Comparison of ENCODE assay signal across 20 mouse cellular contexts in the genomic region with DNA sequence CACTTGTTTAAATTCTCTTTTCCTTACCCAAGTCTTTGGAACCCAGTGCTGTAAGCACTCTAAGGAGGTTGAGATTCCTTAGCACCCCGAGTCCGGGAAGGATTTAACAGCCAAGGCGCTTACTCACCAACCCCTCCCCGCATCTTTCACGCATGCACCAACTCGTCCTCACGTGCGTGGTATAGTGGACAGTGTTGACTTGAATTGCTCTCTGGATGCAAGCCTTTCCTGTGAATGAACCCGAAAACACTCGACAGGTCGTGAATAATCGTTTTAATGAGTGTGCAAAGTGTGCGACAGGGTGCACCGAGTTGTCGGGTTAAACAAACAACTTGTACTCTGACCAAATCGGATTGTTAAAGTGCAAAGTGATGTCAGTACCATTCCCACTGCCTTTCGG. TPM values are rescaled to one million over a fixed set of nuclear protein-coding genes. Genes with fewer than 3 reads are reported as not detected.
DNase-seq lines count a peak whose midpoint lies in the region; ATAC-seq lines count a peak whose summit lies in the region.
"Had no signal": no experiment of that assay in that cellular context is flagged by ENCODE, and none has a peak within 500 bp of the region (broad histone marks: within the 10 kb centered on the region; RNA-seq: fewer than 3 reads in every experiment).

No protein-coding gene starts in this region.

- no peaks in the 10 kb centered on the region for H3K36me3 ChIP-seq in hindbrain, embryonic 10.5 days
- no peaks in the 10 kb centered on the region for H3K36me3 ChIP-seq in hindbrain, embryonic 14.5 days (replicated peaks; ENCODE audit: control insufficient read depth, insufficient read depth)
- H3K36me3 ChIP-seq in midbrain, embryonic 10.5 days, result no peaks in the 10 kb centered on the region
- H3K36me3 ChIP-seq in midbrain, embryonic 15.5 days (replicated peaks), result no peaks in the 10 kb centered on the region
- H3K36me3 ChIP-seq in embryonic facial prominence, embryonic 10.5 days (replicated peaks), result no peaks in the 10 kb centered on the region
- no peaks in the 10 kb centered on the region for H3K36me3 ChIP-seq in neural tube, embryonic 11.5 days (ENCODE audit: control insufficient read depth, insufficient read depth, low read length)
- H3K36me3 ChIP-seq: embryonic facial prominence, embryonic 13.5 days; limb, embryonic 12.5 days had no signal

- no peak overlapping the region for H3K4me2 ChIP-seq in hindbrain, embryonic 14.5 days (replicated peaks)
- no peak overlapping the region for H3K4me2 ChIP-seq in midbrain, embryonic 15.5 days
- no peak overlapping the region for H3K4me2 ChIP-seq in neural tube, embryonic 11.5 days (ENCODE audit: low read depth)
- H3K4me2 ChIP-seq: embryonic facial prominence, embryonic 13.5 days; heart, embryonic 11.5 days; limb, embryonic 12.5 days had no signal

- peaks cover 100% of the 10 kb centered on the region for H3K27me3 ChIP-seq in hindbrain, embryonic 10.5 days (ENCODE audit: insufficient read depth, poor library complexity, severe bottlenecking)
- peaks cover 89% of the 10 kb centered on the region for H3K27me3 ChIP-seq in hindbrain, embryonic 14.5 days (ENCODE audit: control insufficient read depth, insufficient read depth, low read length)
- H3K27me3 ChIP-seq in midbrain, embryonic 10.5 days (ENCODE audit: low read depth, poor library complexity, severe bottlenecking), result peaks cover 100% of the 10 kb centered on the region
- peaks cover 75% of the 10 kb centered on the region for H3K27me3 ChIP-seq in midbrain, embryonic 15.5 days (replicated peaks)
- peaks cover 100% of the 10 kb centered on the region for H3K27me3 ChIP-seq in embryonic facial prominence, embryonic 10.5 days (replicated peaks; ENCODE audit: low read depth, poor library complexity, severe bottlenecking)
- peaks cover 83% of the 10 kb centered on the region for H3K27me3 ChIP-seq in neural tube, embryonic 11.5 days (ENCODE audit: control insufficient read depth, insufficient read depth, low read length)
- H3K27me3 ChIP-seq: CH12.LX had no signal

- peak; percentile 35 for DNase-seq in hindbrain, embryonic 10.5 days (ENCODE audit: low spot score)
- no peak for DNase-seq in hindbrain, embryonic 14.5 days (ENCODE audit: low spot score)
- peak; percentile 47 for DNase-seq in midbrain, embryonic 10.5 days (ENCODE audit: low spot score)
- peak; percentile 49 for DNase-seq in embryonic facial prominence, embryonic 10.5 days (ENCODE audit: low spot score)
- peak; percentile 45 for DNase-seq in neural tube, embryonic 11.5 days (ENCODE audit: low spot score)
- DNase-seq in urinary bladder, postnatal 4 days (ENCODE audit: low spot score in 2 of 2), result no peak
- no peak for DNase-seq in kidney, postnatal 25 days
- DNase-seq: cerebellum, adult 2 months; gastrocnemius, postnatal 36 days; kidney, postnatal 14 days had no signal

- no peak overlapping the region for H3K9ac ChIP-seq in hindbrain, embryonic 14.5 days
- H3K9ac ChIP-seq in midbrain, embryonic 15.5 days, result no peak overlapping the region
- H3K9ac ChIP-seq in neural tube, embryonic 11.5 days (ENCODE audit: low read length), result no peak overlapping the region
- H3K9ac ChIP-seq: embryonic facial prominence, embryonic 13.5 days; limb, embryonic 12.5 days had no signal

- H3K27ac ChIP-seq in hindbrain, embryonic 10.5 days, result no peak overlapping the region
- no peak overlapping the region for H3K27ac ChIP-seq in hindbrain, embryonic 14.5 days
- no peak overlapping the region for H3K27ac ChIP-seq in midbrain, embryonic 10.5 days (replicated peaks)
- H3K27ac ChIP-seq in midbrain, embryonic 15.5 days, result no peak overlapping the region
- no peak overlapping the region; the same call in 1 of the 2 replicates for H3K27ac ChIP-seq in embryonic facial prominence, embryonic 10.5 days (replicated peaks)
- no peak overlapping the region for H3K27ac ChIP-seq in neural tube, embryonic 11.5 days (ENCODE audit: low read depth, low read length)
- H3K27ac ChIP-seq: embryonic facial prominence, embryonic 13.5 days; limb, embryonic 12.5 days had no signal

- H3K4me1 ChIP-seq in hindbrain, embryonic 10.5 days (replicated peaks), result peaks cover 6% of the 10 kb centered on the region; the same call in 1 of the 2 replicates
- no peaks in the 10 kb centered on the region for H3K4me1 ChIP-seq in hindbrain, embryonic 14.5 days (replicated peaks; ENCODE audit: control insufficient read depth, insufficient read depth, low read length)
- H3K4me1 ChIP-seq in midbrain, embryonic 10.5 days, result 0 out of 2 replicates have a peak, but pooled peaks cover 2% of the 10 kb centered on the region
- peaks cover 9% of the 10 kb centered on the region; the same call in 1 of the 2 replicates for H3K4me1 ChIP-seq in midbrain, embryonic 15.5 days
- no peaks in the 10 kb centered on the region for H3K4me1 ChIP-seq in embryonic facial prominence, embryonic 10.5 days
- no peaks in the 10 kb centered on the region for H3K4me1 ChIP-seq in neural tube, embryonic 11.5 days (ENCODE audit: control insufficient read depth, insufficient read depth, low read length)

- ATAC-seq in hindbrain, embryonic 14.5 days (ENCODE audit: low FRiP score), result no peak
- ATAC-seq in midbrain, embryonic 15.5 days (replicated peaks), result no peak
- no peak for ATAC-seq in neural tube, embryonic 11.5 days (ENCODE audit: insufficient read depth, low FRiP score, low TSS enrichment)
- ATAC-seq: intestine, embryonic 16.5 days; Patski had no signal

- H3K4me3 ChIP-seq in hindbrain, embryonic 10.5 days, result no peak overlapping the region
- H3K4me3 ChIP-seq in hindbrain, embryonic 14.5 days (replicated peaks; ENCODE audit: low read length), result no peak overlapping the region
- no peak overlapping the region for H3K4me3 ChIP-seq in midbrain, embryonic 10.5 days
- no peak overlapping the region for H3K4me3 ChIP-seq in midbrain, embryonic 15.5 days
- H3K4me3 ChIP-seq in embryonic facial prominence, embryonic 10.5 days, result peak overlapping the region; percentile 38
- H3K4me3 ChIP-seq in neural tube, embryonic 11.5 days (ENCODE audit: low read depth, low read length), result no peak overlapping the region
- H3K4me3 ChIP-seq: embryonic facial prominence, embryonic 13.5 days; limb, embryonic 12.5 days had no signal

- no peaks in the 10 kb centered on the region for H3K9me3 ChIP-seq in hindbrain, embryonic 10.5 days
- H3K9me3 ChIP-seq in hindbrain, embryonic 14.5 days (ENCODE audit: control insufficient read depth, low read length), result no peaks in the 10 kb centered on the region
- no peaks in the 10 kb centered on the region for H3K9me3 ChIP-seq in midbrain, embryonic 10.5 days (replicated peaks)
- no peaks in the 10 kb centered on the region for H3K9me3 ChIP-seq in midbrain, embryonic 15.5 days
- H3K9me3 ChIP-seq in embryonic facial prominence, embryonic 10.5 days, result no peaks in the 10 kb centered on the region
- H3K9me3 ChIP-seq in neural tube, embryonic 11.5 days (ENCODE audit: control insufficient read depth, low read length), result no peaks in the 10 kb centered on the region
- H3K9me3 ChIP-seq: embryonic facial prominence, embryonic 13.5 days; limb, embryonic 12.5 days had no signal

- WGBS in hindbrain, embryonic 10.5 days, result under 1% methylated on average over 17 of the region's 17 CpGs
- WGBS in hindbrain, embryonic 14.5 days, result under 1% methylated on average over 17 of the region's 17 CpGs
- WGBS in midbrain, embryonic 10.5 days, result under 1% methylated on average over 17 of the region's 17 CpGs
- under 1% methylated on average over 17 of the region's 17 CpGs for WGBS in midbrain, embryonic 15.5 days
- under 1% methylated on average over 17 of the region's 17 CpGs for WGBS in embryonic facial prominence, embryonic 10.5 days
- WGBS in neural tube, embryonic 11.5 days, result under 1% methylated on average over 17 of the region's 17 CpGs

RNA-seq across cellular contexts. Expression of gene Gm43517, which starts 9.9 kb away (rescaled TPM):
- polyA plus RNA-seq in hindbrain, embryonic 10.5 days (2016; fragmentation: Nextera tagmentation; extraction: Ambion mirVana), result not detected in 2 replicates
- polyA plus RNA-seq in hindbrain, embryonic 14.5 days (2014; fragmentation: Nextera tagmentation; extraction: Ambion mirVana), result not detected in 2 replicates
- polyA plus RNA-seq in midbrain, embryonic 10.5 days (2016; fragmentation: Nextera tagmentation; extraction: Ambion mirVana), result 0.05 TPM in 1 of 2 replicates, not detected in the other
- 0.24 TPM in 1 of 2 replicates, not detected in the other for polyA plus RNA-seq in midbrain, embryonic 15.5 days (2015; fragmentation: Nextera tagmentation; extraction: Ambion mirVana)
- polyA plus RNA-seq in embryonic facial prominence, embryonic 10.5 days (2016; fragmentation: Nextera tagmentation; extraction: Ambion mirVana), result 0.11 and 0.21 TPM in 2 replicates
- not detected in 2 replicates for polyA plus RNA-seq in neural tube, embryonic 11.5 days (2014; fragmentation: Nextera tagmentation; extraction: Ambion mirVana)
- polyA plus RNA-seq: cerebellum, adult 2 months; embryonic facial prominence, embryonic 13.5 days; heart, embryonic 11.5 days; intestine, embryonic 16.5 days; limb, embryonic 12.5 days; liver, embryonic 16.5 days; Patski; small intestine, adult 2 months; stomach, embryonic 14.5 days had no signal

RNA-seq across cellular contexts. Expression of gene Foxg1, which starts 12.4 kb away (rescaled TPM):
- polyA plus RNA-seq in hindbrain, embryonic 10.5 days (2016; fragmentation: Nextera tagmentation; extraction: Ambion mirVana), result 0.81 and 1.9 TPM in 2 replicates
- not detected in 2 replicates for polyA plus RNA-seq in hindbrain, embryonic 14.5 days (2014; fragmentation: Nextera tagmentation; extraction: Ambion mirVana)
- polyA plus RNA-seq in midbrain, embryonic 10.5 days (2016; fragmentation: Nextera tagmentation; extraction: Ambion mirVana), result 0.31 and 0.42 TPM in 2 replicates
- polyA plus RNA-seq in midbrain, embryonic 15.5 days (2015; fragmentation: Nextera tagmentation; extraction: Ambion mirVana), result 1.3 and 2.4 TPM in 2 replicates
- polyA plus RNA-seq in embryonic facial prominence, embryonic 10.5 days (2016; fragmentation: Nextera tagmentation; extraction: Ambion mirVana), result 3.2 and 4.7 TPM in 2 replicates
- polyA plus RNA-seq in neural tube, embryonic 11.5 days (2014; fragmentation: Nextera tagmentation; extraction: Ambion mirVana), result 0.86 and 1.2 TPM in 2 replicates
- polyA plus RNA-seq: cerebellum, adult 2 months; intestine, embryonic 16.5 days; limb, embryonic 12.5 days; liver, embryonic 16.5 days; Patski; small intestine, adult 2 months; stomach, embryonic 14.5 days had no signal

Comparison
In these comparisons a context has a peak if more than half of its experiments do, and no peak if none do; other contexts are left out.
1. DNase-seq: peak in hindbrain, embryonic 10.5 days (single experiment), midbrain, embryonic 10.5 days (single experiment), embryonic facial prominence, embryonic 10.5 days (single experiment) and neural tube, embryonic 11.5 days (single experiment); none in hindbrain, embryonic 14.5 days (single experiment), urinary bladder, postnatal 4 days (0 of 2) and kidney, postnatal 25 days (0 of 2).